Mouse (Mus musculus) myocyte (in vitro differentiated cells): ENCODE data around the gene Nos1.

Experiments used
- CEBPB ChIP-seq: IDR thresholded peaks from 2 replicates; pipeline ENCODE4 v1.6.1; 2011; ENCODE audit warnings: mild to moderate bottlenecking, moderate library complexity; ENCODE audit not compliant: poor library complexity, insufficient read depth, severe bottlenecking
- E2F4 ChIP-seq: IDR thresholded peaks from one replicate; pipeline ENCODE4 v1.6.1; 2011; ENCODE audit warnings: mild to moderate bottlenecking, control low read depth, moderate library complexity; ENCODE audit not compliant: insufficient read depth
- MAX ChIP-seq: IDR thresholded peaks from one replicate; pipeline ENCODE4 v1.6.1; 2011; ENCODE audit warnings: low read depth, mild to moderate bottlenecking, control low read depth
- MYOD1 ChIP-seq, 3 experiments: IDR thresholded peaks; one replicate each; pipeline ENCODE4 v1.6.1; 2011; ENCODE audit warnings: control low read depth in 2 of 3, low read depth in 2 of 3, mild to moderate bottlenecking in 2 of 3, moderate library complexity in 1 of 3; ENCODE audit not compliant: insufficient read length in 2 of 3, control insufficient read depth in 1 of 3
- MYOG ChIP-seq, 3 experiments: IDR thresholded peaks; one replicate each; pipeline ENCODE4 v1.6.1; 2011; ENCODE audit warnings: control low read depth in 2 of 3, low read depth in 2 of 3, mild to moderate bottlenecking in 2 of 3; ENCODE audit not compliant: insufficient read length in 2 of 3, control insufficient read depth in 1 of 3, insufficient read depth in 1 of 3
- POLR2A ChIP-seq: IDR thresholded peaks from one replicate; pipeline ENCODE4 v1.6.1; 2011; ENCODE audit warnings: low read depth, mild to moderate bottlenecking, control low read depth, moderate library complexity; ENCODE audit not compliant: insufficient read length
- POLR2AphosphoS2 ChIP-seq: IDR thresholded peaks from one replicate; pipeline ENCODE4 v1.6.1; 2011; ENCODE audit warnings: low read depth, control low read depth; ENCODE audit not compliant: insufficient read length
- REST ChIP-seq: IDR thresholded peaks from one replicate; pipeline ENCODE4 v1.6.1; 2011; ENCODE audit warnings: mild to moderate bottlenecking, control low read depth, moderate library complexity; ENCODE audit not compliant: insufficient read depth, insufficient read length
- TCF12 ChIP-seq: IDR thresholded peaks from one replicate; pipeline ENCODE4 v1.6.1; 2011; ENCODE audit warnings: mild to moderate bottlenecking, control low read depth; ENCODE audit not compliant: poor library complexity, insufficient read depth, severe bottlenecking
- TCF3 ChIP-seq: IDR thresholded peaks from one replicate; pipeline ENCODE4 v1.6.1; 2011; ENCODE audit warnings: low read depth, control low read depth; ENCODE audit not compliant: insufficient read length
- USF1 ChIP-seq: IDR thresholded peaks from one replicate; pipeline ENCODE4 v1.6.1; 2011; ENCODE audit warnings: low read depth, mild to moderate bottlenecking, control low read depth, moderate library complexity

GRCm38 (mm10) chr5:117905728-117906127 lies 124.9 kb downstream of the Nos1 start:
- TF ChIP-seq POLR2A (no peak), MAX (no peak), MYOG (IDR thresholded peaks at IDR 0.05; ENCODE audit: control insufficient read depth in 1 of 3, insufficient read depth in 1 of 3, insufficient read length in 2 of 3, low read depth in 2 of 3) (no peak), REST (no peak), CEBPB (no peak), E2F4 (no peak), POLR2AphosphoS2 (no peak), MYOD1 (IDR thresholded peaks at IDR 0.05; ENCODE audit: control insufficient read depth in 1 of 3, insufficient read length in 2 of 3, low read depth in 2 of 3) (no peak), TCF12 (no peak), TCF3 (no peak), USF1 (no peak)
